Mouse (Mus musculus) E14TG2a.4 (cell line): ENCODE measurements around the gene Gadd45g.

Experiments
- CTCF ChIP-seq: conservative IDR thresholded peaks from 2 replicates; pipeline ENCODE4 v1.5.1; 2014; ENCODE audit warnings: low read length
- NANOG ChIP-seq: IDR thresholded peaks from 2 replicates; pipeline ENCODE4 v1.6.1; 2014; ENCODE audit warnings: borderline replicate concordance, low read length, mixed read lengths

DNA sequence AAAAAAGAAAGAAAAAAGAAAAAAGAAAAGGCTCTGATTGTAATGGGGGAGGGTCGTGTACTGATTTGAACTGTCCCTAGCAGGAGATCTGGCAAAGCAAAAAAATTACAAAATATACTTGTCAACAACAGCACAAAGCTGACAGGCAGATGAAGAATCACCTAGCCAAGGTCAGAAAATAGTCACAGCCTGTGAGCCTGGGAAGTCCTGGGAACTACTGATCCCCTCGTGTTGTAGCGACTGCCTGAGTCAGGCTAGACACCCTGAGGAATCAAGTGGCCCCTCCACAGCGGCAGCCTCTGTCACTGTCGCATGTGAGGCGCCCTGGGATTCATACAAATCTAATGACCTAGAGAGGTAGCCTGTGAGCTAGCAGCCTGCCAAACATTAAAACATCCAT, 27.1 kb upstream of the Gadd45g start:
- TF ChIP-seq CTCF (no peak), NANOG (no peak)
